Comparison of ENCODE assay signal across 1 mouse cellular context in the genomic region with DNA sequence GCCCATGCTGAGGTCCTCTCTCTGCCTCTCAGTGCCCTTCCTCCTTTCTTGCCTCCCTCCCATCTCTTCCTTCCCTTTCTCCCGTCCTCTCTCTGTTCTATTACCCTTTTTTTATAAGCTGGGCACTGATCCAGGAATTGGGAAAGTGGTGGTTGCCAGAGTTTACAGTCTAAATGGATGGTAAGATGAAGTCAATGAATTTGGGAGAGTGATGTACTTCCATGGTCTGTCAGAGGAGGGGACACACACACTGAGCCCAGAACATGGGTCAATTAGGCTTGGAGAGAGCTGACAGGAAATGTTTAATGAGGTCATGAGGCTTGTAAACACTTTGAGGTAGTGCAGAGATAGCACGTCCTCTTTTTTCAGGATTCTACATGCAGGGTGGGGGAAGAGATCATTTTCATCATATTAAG.
TF ChIP-seq lines count a peak whose summit lies in the region.

No protein-coding gene starts in this region.

TF ChIP-seq in MEL, 35 proteins besides CTCF, POLR2A, EP300 and RAD21 (continued from another document):
- no peak for TF ChIP-seq NRF1 (IDR thresholded peaks at IDR 0.05; ENCODE audit: insufficient read depth, low read depth, low read length, poor library complexity, severe bottlenecking)
- TF ChIP-seq MAZ (IDR thresholded peaks at IDR 0.05; ENCODE audit: low read depth, low read length): peak; percentile 32; the same call in 1 of the 2 replicates
- TF ChIP-seq GABPA (IDR thresholded peaks at IDR 0.05; ENCODE audit: low read depth, low read length): no peak
